Comparison of ENCODE assay signal across 8 mouse cellular contexts in the genomic region with DNA sequence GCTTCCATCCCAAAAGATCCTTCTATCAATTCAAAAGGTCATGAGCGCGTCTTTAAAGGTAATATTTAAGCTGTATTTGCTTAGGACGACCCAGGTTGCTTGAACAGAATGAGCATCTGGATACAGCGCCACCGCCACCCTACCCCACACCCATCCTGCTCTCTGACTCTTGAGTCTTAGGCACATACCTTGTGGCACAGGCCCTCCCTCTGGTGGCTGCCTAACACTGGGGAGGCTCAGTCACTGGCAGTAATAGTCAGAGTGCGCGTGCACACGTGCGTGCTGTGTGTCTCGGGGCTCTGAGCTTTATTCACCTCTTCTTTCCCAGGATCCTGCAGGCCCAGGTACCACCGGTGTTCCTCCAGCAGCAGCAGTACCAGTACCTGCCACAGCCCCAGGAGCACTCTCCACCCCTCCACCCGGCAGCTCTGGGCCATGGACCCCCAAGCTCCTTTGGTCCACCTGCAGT. TPM values are rescaled to one million over a fixed set of nuclear protein-coding genes. Genes with fewer than 3 reads are reported as not detected.
DNase-seq lines count a peak whose midpoint lies in the region; ATAC-seq lines count a peak whose summit lies in the region.

No protein-coding gene starts in this region.

- peak; percentile 11 for DNase-seq in gastrocnemius, postnatal 10 days
- DNase-seq in gastrocnemius, postnatal 14 days = no peak
- DNase-seq in midbrain, embryonic 14.5 days = no peak
- DNase-seq in cerebellum, adult 18-20 months = no peak
- DNase-seq in gastrocnemius, adult 8-10 months (ENCODE audit: low spot score in 2 of 2) = no peak
- DNase-seq in spleen, postnatal 10 days (ENCODE audit: low spot score in 2 of 2) = no peak

- intact Hi-C loops in gastrocnemius, postnatal 14 days (cut with DNase I; ENCODE audit: low total_unique reads) = no loop called here

- no peak for ATAC-seq in embryonic facial prominence, embryonic 12.5 days (ENCODE audit: insufficient number of reproducible peaks, insufficient read depth, low FRiP score, low TSS enrichment)
- no peak for ATAC-seq in intestine, embryonic 15.5 days
- no peak; the same call in 1 of the 2 replicates for ATAC-seq in midbrain, embryonic 14.5 days (ENCODE audit: low FRiP score, low TSS enrichment)

- H3K9ac ChIP-seq in embryonic facial prominence, embryonic 12.5 days = peak overlapping the region; percentile 21; the same call in 1 of the 2 replicates
- H3K9ac ChIP-seq in intestine, embryonic 15.5 days = no peak overlapping the region; the same call in 1 of the 2 replicates
- H3K9ac ChIP-seq in midbrain, embryonic 14.5 days (replicated peaks; ENCODE audit: low read length) = no peak overlapping the region

- H3K4me1 ChIP-seq in embryonic facial prominence, embryonic 12.5 days = peaks cover 81% of the 10 kb centered on the region
- peaks cover 76% of the 10 kb centered on the region for H3K4me1 ChIP-seq in intestine, embryonic 15.5 days (replicated peaks)
- H3K4me1 ChIP-seq in midbrain, embryonic 14.5 days (ENCODE audit: control insufficient read depth, insufficient read depth, low read length) = peaks cover 69% of the 10 kb centered on the region

- peaks cover 79% of the 10 kb centered on the region for H3K36me3 ChIP-seq in embryonic facial prominence, embryonic 12.5 days
- H3K36me3 ChIP-seq in intestine, embryonic 15.5 days = peaks cover 38% of the 10 kb centered on the region
- peaks cover 86% of the 10 kb centered on the region for H3K36me3 ChIP-seq in midbrain, embryonic 14.5 days (ENCODE audit: control insufficient read depth, insufficient read depth, low read length)

- H3K27ac ChIP-seq in embryonic facial prominence, embryonic 12.5 days = peak overlapping the region; percentile 88
- peak overlapping the region; percentile 39; the same call in 1 of the 2 replicates for H3K27ac ChIP-seq in intestine, embryonic 15.5 days
- H3K27ac ChIP-seq in midbrain, embryonic 14.5 days (replicated peaks; ENCODE audit: low read depth, low read length) = peak overlapping the region; percentile 57

- no peak overlapping the region for H3K4me3 ChIP-seq in embryonic facial prominence, embryonic 12.5 days
- H3K4me3 ChIP-seq in intestine, embryonic 15.5 days (replicated peaks) = no peak overlapping the region
- H3K4me3 ChIP-seq in midbrain, embryonic 14.5 days (replicated peaks; ENCODE audit: low read depth, low read length) = peak overlapping the region; percentile 13; the same call in 1 of the 2 replicates

- no peaks in the 10 kb centered on the region for H3K27me3 ChIP-seq in embryonic facial prominence, embryonic 12.5 days
- no peaks in the 10 kb centered on the region for H3K27me3 ChIP-seq in intestine, embryonic 15.5 days (replicated peaks)
- H3K27me3 ChIP-seq in midbrain, embryonic 14.5 days (ENCODE audit: control insufficient read depth, insufficient read depth, low read length) = no peaks in the 10 kb centered on the region

- no peaks in the 10 kb centered on the region for H3K9me3 ChIP-seq in embryonic facial prominence, embryonic 12.5 days
- no peaks in the 10 kb centered on the region for H3K9me3 ChIP-seq in intestine, embryonic 15.5 days
- H3K9me3 ChIP-seq in midbrain, embryonic 14.5 days (ENCODE audit: control insufficient read depth, low read length) = no peaks in the 10 kb centered on the region

- WGBS in embryonic facial prominence, embryonic 12.5 days = 74% methylated on average over 12 of the region's 12 CpGs
- WGBS in intestine, embryonic 15.5 days = 82% methylated on average over 12 of the region's 12 CpGs
- WGBS in midbrain, embryonic 14.5 days = 82% methylated on average over 12 of the region's 12 CpGs

- peak overlapping the region; percentile 88; the same call in 1 of the 2 replicates for H3K4me2 ChIP-seq in embryonic facial prominence, embryonic 12.5 days (replicated peaks)
- peak overlapping the region; percentile 4; the same call in 1 of the 2 replicates for H3K4me2 ChIP-seq in intestine, embryonic 15.5 days (replicated peaks)
- peak overlapping the region; percentile 70 for H3K4me2 ChIP-seq in midbrain, embryonic 14.5 days (ENCODE audit: low read length)

RNA-seq across cellular contexts. Expression of a gene that starts 6.8 kb away (rescaled TPM):
- 10 to 100 TPM; 32.9 to 43.7 TPM for total RNA-seq in gastrocnemius, postnatal 10 days (2021)
- 10 to 100 TPM; 19.4 to 25.0 TPM for total RNA-seq in gastrocnemius, postnatal 14 days (2021)
- 79.5 and 80.6 TPM in 2 replicates for polyA plus RNA-seq in embryonic facial prominence, embryonic 12.5 days (2016; fragmentation: Nextera tagmentation; extraction: Ambion mirVana)
- polyA plus RNA-seq in intestine, embryonic 15.5 days (2015; fragmentation: Nextera tagmentation; extraction: Ambion mirVana) = 31.8 and 32.9 TPM in 2 replicates
- 61.0 and 77.7 TPM in 2 replicates for polyA plus RNA-seq in midbrain, embryonic 14.5 days (2014; fragmentation: Nextera tagmentation; extraction: Ambion mirVana)
- total RNA-seq in gastrocnemius, adult 8-10 months (2022) = 10 to 100 TPM; 12.7 to 17.4 (median 15.0) TPM

Comparison
In these comparisons a context has a peak if more than half of its experiments do, and no peak if none do; other contexts are left out.
1. H3K4me2 ChIP-seq: peak in every context shown above with its lines; median percentile 88 in embryonic facial prominence, embryonic 12.5 days; 70 in midbrain, embryonic 14.5 days; 4 in intestine, embryonic 15.5 days.